Mouse (Mus musculus) leukemia stem cell, adult 10-12 weeks (primary cell): ENCODE measurements around the gene Mgat1. TPM values are rescaled to one million over a fixed set of nuclear protein-coding genes. Genes with fewer than 3 reads are reported as not detected.

Source experiments
- polyA plus RNA-seq: library from polyadenylated mRNA; stranded (reverse); fragments of >175 nt; gene quantifications from 2 replicates; pipeline ENCODE4 v1.2.3, GENCODE M21; 2012; ENCODE audit warnings: low replicate concordance

The Mgat1 gene
- 127 and 153 TPM in 2 replicates for polyA plus RNA-seq

GRCm38 (mm10) chr11:49243727-49244594 is at the start of gene Mgat1:
Mgat1 (plus strand) TSS chr11:49244191.

GRCm38 (mm10) chr11:49203129-49203768 is 40.7 kb upstream of the Mgat1 start, which contains the start of gene Zfp62:
Zfp62 (plus strand) TSS chr11:49203292.

GRCm38 (mm10) chr11:49278222-49278621 is 34.2 kb downstream of the Mgat1 start, which contains the start of gene Olfr1393:
Olfr1393 (plus strand) TSS chr11:49278304.

GRCm38 (mm10) chr11:49284982-49285381 is 41.0 kb downstream of the Mgat1 start, which contains the start of gene Olfr1392:
Olfr1392 (plus strand) TSS chr11:49285282.

GRCm38 (mm10) chr11:49304441-49304840 is 60.5 kb downstream of the Mgat1 start, which contains the start of gene Olfr10:
Olfr10 (plus strand) TSS chr11:49304741.

Other genes starting within 250 kb of the Mgat1 start
- gene 9930111J21Rik2, start 192.9 kb upstream of the Mgat1 start, polyA plus RNA-seq, result 0.92 and 1.5 TPM in 2 replicates
- gene Tgtp2, start 180.0 kb upstream of the Mgat1 start, polyA plus RNA-seq, result 11.7 and 11.9 TPM in 2 replicates
- gene Ifi47, start 167.6 kb upstream of the Mgat1 start, polyA plus RNA-seq, result 2.3 and 3.4 TPM in 2 replicates
- not detected in 2 replicates for gene Olfr1396, start 129.3 kb upstream of the Mgat1 start, polyA plus RNA-seq
- not detected in 2 replicates for gene Olfr1395, start 101.9 kb upstream of the Mgat1 start, polyA plus RNA-seq
- gene Olfr1394, start 89.8 kb upstream of the Mgat1 start, polyA plus RNA-seq, result not detected in 2 replicates
- gene Btnl9, start 57.0 kb upstream of the Mgat1 start, polyA plus RNA-seq, result not detected in 2 replicates
- 4.6 and 6.1 TPM in 2 replicates for gene Zfp62, start 40.9 kb upstream of the Mgat1 start, polyA plus RNA-seq
- gene Olfr1393, start 34.1 kb downstream of the Mgat1 start, polyA plus RNA-seq, result not detected in 2 replicates
- not detected in 2 replicates for gene Olfr1392, start 41.1 kb downstream of the Mgat1 start, polyA plus RNA-seq
- gene Olfr10, start 60.5 kb downstream of the Mgat1 start, polyA plus RNA-seq, result not detected in 2 replicates
- not detected in 2 replicates for gene Olfr1391, start 78.6 kb downstream of the Mgat1 start, polyA plus RNA-seq
- not detected in 2 replicates for gene Olfr1390, start 91.0 kb downstream of the Mgat1 start, polyA plus RNA-seq
- 0.23 TPM in 1 of 2 replicates, not detected in the other for gene Olfr1389, start 178.9 kb downstream of the Mgat1 start, polyA plus RNA-seq
- gene Olfr1388, start 192.4 kb downstream of the Mgat1 start, polyA plus RNA-seq, result not detected in 2 replicates
- not detected in 2 replicates for gene Olfr1387, start 211.2 kb downstream of the Mgat1 start, polyA plus RNA-seq
- not detected in 2 replicates for gene Olfr1386, start 220.9 kb downstream of the Mgat1 start, polyA plus RNA-seq
- gene Olfr1385, start 244.9 kb downstream of the Mgat1 start, polyA plus RNA-seq, result not detected in 2 replicates